Mouse (Mus musculus): ENCODE results near the gene Necab3. TPM values are rescaled to one million over a fixed set of nuclear protein-coding genes. Genes with fewer than 3 reads are reported as not detected.

The Necab3 gene
- total RNA-seq, 2 experiments from 2014 or later, result 1.1 to 1.2 TPM

DNA sequence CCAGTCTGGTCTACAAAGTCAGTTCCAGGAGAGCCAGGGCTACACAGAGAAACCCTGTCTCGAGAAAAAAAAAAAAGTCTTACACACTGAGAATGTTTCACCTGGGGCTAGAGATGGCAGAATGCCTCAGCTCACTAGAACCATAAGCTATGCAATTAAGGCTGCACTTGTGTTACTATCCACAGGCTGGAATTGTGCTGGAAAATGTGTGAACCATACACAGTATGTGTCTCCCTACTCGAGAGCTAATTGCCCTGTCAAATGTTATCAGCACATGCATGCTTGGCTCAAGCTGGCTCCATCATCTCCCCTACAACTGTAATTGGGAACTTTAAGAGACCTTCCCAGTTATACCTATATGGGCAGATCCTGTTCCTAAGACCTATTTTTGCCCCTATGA is 7.8 kb downstream of the Necab3 start:
- no peak for DNase-seq
- intact Hi-C loops (cut with DNase I; ENCODE audit: low total_unique reads), result loop anchor here (5.0 kb wide), 1 partner anchor 61 kb away; the partner anchor contains the start of genes 4930519P11Rik and Zfp341

DNA sequence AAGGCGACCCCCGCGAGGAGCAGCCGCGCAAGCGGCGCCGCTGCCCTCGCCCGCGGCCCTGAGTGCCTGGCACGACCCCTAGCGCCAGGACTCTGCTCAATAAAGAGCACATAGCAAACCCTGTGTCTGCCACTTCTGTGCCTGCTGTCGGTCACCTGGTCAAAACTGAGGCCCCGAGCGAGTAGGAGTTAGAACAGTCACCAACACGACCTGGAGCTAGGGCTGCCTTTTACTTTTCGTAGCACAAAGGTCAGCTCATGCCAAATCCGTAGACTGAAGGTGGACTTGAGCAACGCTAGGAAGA is 8.9 kb downstream of the Necab3 start:
- DNase-seq, result no peak
- intact Hi-C loops (cut with DNase I; ENCODE audit: low total_unique reads), result loop anchor here (5.0 kb wide), 1 partner anchor 62 kb away; the partner anchor contains the start of genes 4930519P11Rik and Zfp341

- intact Hi-C loops (cut with DNase I; ENCODE audit: low total_unique reads), result no loop called here
- peak; percentile 73 for DNase-seq
Measured at GRCm38 (mm10) chr2:154549127-154549885, 9.4 kb downstream of the Necab3 start.

- DNase-seq, result peak; percentile 56
Measured at GRCm38 (mm10) chr2:154548688-154549087, 10.0 kb downstream of the Necab3 start.

GRCm38 (mm10) chr2:154546711-154547110 is 12.0 kb downstream of the Necab3 start, which contains the start of gene 1700003F12Rik:
1700003F12Rik (plus strand) TSS chr2:154547085.
- DNase-seq, result no peak
- intact Hi-C loops (cut with DNase I; ENCODE audit: low total_unique reads), result no loop called here

More at GRCm38 (mm10) chr2:154548688-154549087, 10.0 kb downstream of the Necab3 start:
- intact Hi-C loops (cut with DNase I; ENCODE audit: low total_unique reads), result no loop called here

DNA sequence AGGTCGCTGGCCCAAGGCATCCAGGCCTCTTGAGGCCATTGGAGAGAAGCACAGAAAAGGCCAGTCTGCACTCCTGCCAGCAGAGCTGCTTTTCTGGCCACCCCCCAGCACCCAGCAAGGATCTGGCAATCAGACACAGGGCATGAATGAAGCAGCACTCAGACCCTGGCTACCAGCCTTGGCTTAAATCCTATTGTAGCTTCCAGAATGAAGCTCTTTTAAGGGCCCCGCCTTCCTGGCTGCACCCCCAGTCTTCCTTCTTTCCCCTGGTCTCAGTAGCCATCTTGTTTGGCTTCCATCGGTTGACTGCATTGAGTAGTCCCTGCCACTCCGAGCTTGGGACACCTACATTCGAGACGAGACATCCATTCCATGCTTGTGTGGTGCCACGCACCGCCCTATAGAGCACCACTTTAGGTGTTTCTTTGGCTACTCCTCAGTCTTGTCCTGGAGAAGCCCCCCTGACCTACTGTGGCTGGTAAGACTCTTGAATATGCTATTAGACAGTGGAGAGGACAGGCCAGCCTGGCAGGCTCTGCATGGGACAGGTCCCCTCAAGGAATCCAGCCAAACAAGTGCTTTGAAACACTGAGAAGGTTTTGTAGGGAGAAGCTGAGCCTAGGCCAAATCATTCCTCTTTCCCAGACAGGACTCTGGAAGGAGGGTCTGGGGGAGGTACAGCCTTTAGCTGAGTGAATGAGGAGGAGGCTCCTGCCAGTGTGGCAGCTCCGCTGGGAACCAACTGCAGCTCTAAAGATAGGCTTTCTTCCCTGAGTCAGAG is 14.9 kb downstream of the Necab3 start:
- peak; percentile 75 for DNase-seq
- intact Hi-C loops (cut with DNase I; ENCODE audit: low total_unique reads), result no loop called here

GRCm38 (mm10) chr2:154541630-154542029 is 17.1 kb downstream of the Necab3 start:
- no peak for DNase-seq
- intact Hi-C loops (cut with DNase I; ENCODE audit: low total_unique reads), result loop anchor here (2.0 kb wide), 1 partner anchor 129 kb away; no protein-coding TSS in a partner anchor

DNA sequence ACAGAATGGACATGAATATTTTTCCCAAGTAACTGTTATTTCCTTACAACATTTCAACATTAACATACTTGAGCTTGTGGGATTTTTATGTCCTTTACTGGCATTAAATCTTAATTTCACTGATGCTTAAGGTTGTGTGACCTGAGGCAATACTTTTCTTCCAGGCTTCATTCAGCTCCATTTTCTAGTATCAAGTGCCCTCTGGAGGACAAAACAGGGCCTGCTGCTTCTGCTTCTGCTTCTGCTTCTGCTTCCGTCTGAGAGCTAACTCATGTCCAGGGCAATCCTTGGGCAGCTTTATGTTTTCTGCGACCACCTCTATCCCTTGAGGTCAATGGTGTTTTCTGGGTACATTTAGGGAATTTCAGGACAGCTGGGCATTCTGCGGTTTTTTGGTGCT is 19.0 kb downstream of the Necab3 start:
- intact Hi-C loops (cut with DNase I; ENCODE audit: low total_unique reads), result loop anchor here (2.0 kb wide), 1 partner anchor 127 kb away; no protein-coding TSS in a partner anchor
- no peak for DNase-seq

DNA sequence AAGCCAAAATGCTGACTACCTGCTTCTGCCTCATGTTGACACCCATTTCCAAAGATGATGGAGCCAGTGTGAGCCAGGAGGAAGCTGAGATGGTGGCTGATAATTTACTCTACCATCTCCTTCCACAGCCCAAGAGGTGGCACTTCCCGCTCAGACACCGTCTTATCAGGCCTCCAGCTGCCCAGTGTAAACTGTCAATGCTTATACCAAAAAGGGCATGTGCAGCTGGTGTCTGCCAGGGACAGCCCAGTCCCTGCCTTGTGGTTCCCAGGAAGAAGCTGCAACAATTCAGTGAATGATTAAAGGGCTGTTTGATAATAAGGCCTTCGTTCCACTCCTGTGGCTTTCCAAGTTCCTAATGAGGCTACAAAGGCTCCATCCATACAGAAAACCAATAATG is 20.0 kb downstream of the Necab3 start:
- intact Hi-C loops (cut with DNase I; ENCODE audit: low total_unique reads), result no loop called here
- DNase-seq, result no peak

DNA sequence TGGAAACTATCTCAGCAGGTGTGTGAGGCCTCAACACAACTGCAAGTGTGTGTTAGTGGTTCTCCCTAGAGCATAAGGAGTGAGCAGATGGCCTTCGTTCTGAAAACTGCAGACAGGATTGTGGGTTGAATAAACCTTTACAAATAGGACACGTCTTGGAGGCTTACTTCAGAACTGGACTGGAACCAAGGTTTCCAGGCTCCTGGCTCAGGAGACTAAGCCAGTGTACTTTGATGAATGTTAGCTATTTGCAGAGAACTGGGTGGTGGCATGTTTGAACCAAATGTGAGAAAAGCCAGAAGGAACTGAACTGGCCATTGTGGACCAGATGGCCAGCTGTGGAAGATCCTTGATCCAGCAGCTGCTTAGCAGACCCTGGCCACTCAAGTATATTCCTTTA is 20.4 kb downstream of the Necab3 start:
- no peak for DNase-seq
- intact Hi-C loops (cut with DNase I; ENCODE audit: low total_unique reads), result no loop called here

GRCm38 (mm10) chr2:154534704-154535270 is 23.9 kb downstream of the Necab3 start:
- DNase-seq, result no peak
- intact Hi-C loops (cut with DNase I; ENCODE audit: low total_unique reads), result no loop called here

DNA sequence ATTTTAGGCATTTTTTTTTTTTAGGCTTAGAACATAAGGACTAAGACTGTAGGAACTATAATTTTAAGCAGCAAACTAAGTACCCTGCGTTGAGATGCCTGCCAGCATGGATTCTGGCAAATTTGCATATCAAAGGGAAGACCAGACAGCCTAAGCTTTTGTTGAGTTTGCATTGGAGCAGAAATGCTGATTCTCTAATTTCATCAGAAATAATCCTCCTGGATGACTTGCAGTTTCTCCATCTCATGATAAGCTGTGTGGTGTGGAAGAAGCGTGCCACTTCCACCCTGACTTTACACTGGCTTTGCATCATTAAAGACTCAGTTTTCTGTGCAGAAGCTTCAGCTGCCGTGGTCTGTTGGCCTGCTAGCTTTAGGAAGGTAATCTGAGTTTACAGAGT is 25.8 kb downstream of the Necab3 start:
- no peak for DNase-seq
- intact Hi-C loops (cut with DNase I; ENCODE audit: low total_unique reads), result no loop called here

DNA sequence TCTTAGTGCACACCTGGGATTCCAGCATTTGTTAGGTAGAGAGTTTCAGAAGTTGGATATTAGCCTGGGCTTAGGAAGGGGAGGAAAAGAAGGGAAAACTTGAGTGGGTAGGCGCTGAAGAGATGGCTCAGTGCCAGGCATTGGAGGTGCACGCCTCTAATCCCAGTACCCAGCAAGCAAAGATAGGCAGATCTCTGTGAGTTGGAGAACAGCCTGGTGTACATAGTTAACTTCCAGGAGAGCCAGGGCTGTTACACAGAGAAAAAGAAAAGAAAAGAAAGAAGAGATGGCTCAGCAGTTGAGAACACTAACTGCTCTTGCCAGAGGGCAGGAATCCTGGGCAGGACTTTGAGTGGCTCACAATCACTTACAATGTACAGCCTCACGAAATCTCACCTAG is 32.2 kb downstream of the Necab3 start:
- intact Hi-C loops (cut with DNase I; ENCODE audit: low total_unique reads), result no loop called here
- DNase-seq, result no peak

GRCm38 (mm10) chr2:154525285-154525684 is 33.4 kb downstream of the Necab3 start:
- intact Hi-C loops (cut with DNase I; ENCODE audit: low total_unique reads), result no loop called here
- no peak for DNase-seq

DNA sequence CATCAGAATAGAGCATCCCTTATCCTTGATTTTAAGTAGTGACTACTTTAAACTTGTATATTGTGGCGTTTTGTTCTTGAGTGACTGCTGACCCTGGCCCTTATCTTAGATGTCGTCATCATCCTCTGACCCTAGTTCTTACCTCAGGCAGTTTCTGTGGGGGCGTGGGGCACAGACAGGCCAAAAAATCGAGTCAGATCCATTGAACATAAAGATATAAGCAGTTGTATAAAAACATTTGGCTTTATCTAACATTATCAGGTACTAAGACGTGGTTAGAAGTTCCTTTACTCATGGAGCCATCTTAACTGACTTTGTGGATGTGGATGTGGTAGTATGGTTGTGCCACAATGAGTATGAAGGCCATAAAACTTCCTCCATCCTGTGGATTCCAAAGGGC is 36.4 kb downstream of the Necab3 start:
- intact Hi-C loops (cut with DNase I; ENCODE audit: low total_unique reads), result no loop called here
- no peak for DNase-seq

DNA sequence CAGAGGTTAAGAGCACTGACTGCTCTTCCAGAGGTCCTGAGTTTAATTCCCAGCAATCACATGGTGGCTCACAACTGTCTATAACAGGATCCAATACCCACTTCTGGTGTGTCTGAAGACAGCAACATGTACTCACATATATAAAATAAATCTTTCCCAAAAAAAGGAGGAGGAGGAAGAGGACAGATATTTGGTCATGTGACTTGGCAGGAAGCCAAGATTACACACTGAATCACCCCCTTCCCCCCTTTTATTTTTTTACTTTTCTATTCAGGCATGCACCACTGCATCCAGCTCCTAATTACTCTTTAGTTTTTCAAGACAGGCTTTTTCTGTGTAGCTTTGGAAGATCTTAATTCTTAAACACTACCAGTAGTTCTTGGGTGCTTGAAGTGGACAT is 37.2 kb downstream of the Necab3 start:
- intact Hi-C loops (cut with DNase I; ENCODE audit: low total_unique reads), result no loop called here
- DNase-seq, result no peak

GRCm38 (mm10) chr2:154517424-154517823 is 41.3 kb downstream of the Necab3 start:
- DNase-seq, result no peak
- intact Hi-C loops (cut with DNase I; ENCODE audit: low total_unique reads), result no loop called here

- intact Hi-C loops (cut with DNase I; ENCODE audit: low total_unique reads), result no loop called here
Measured at GRCm38 (mm10) chr2:154516944-154517343, 41.7 kb downstream of the Necab3 start.

DNA sequence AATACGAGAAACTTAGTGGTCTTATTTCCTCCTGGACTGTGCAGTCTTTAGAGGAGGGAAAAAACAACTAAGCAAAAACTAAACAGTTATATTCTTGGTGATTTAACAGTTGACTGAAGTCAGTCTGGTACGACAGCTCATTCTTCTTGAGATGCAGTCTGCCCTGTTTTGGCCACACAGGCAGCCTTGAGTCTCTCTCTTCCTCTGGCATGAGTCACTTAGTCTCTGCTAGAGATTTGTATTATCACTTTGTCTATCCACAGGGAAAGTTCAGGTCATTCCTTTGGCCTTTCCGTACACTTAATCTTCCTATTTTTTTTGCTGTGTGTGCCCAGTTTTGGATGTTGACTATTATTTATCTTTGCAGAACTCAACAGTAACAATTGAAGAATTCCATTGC is 48.5 kb downstream of the Necab3 start:
- DNase-seq, result no peak
- intact Hi-C loops (cut with DNase I; ENCODE audit: low total_unique reads), result no loop called here

More at GRCm38 (mm10) chr2:154516944-154517343, 41.7 kb downstream of the Necab3 start:
- no peak for DNase-seq

DNA sequence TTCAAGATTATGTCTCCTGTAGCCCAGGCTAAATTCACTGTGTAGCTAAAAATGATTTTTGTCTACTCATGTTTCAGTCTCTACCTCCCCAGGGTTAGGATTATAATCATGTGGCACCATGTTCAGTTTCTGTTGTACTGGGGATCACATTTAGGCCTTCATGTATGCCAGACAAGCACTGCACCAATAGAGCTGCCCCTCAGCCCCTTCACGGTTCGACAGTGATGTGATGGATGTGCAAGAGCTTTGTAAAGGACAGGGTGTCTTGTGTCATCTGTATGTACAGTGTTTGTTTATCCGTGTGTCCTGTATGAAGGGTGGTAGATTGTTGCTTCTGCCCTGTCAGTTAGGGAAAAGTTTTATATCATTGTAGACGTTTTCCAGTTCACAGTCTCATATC is 50.2 kb downstream of the Necab3 start:
- no peak for DNase-seq
- intact Hi-C loops (cut with DNase I; ENCODE audit: low total_unique reads), result no loop called here

Data from gastrocnemius, postnatal 14 days (tissue).